Mouse (Mus musculus) testis, adult 2 months (tissue): ENCODE results near the gene Rap1gap.

Source experiments
- CTCF ChIP-seq: fragments of 200-500 bp; IDR thresholded peaks from 2 replicates; pipeline ENCODE4 v1.5.1; 2012; ENCODE audit warnings: low read depth, mild to moderate bottlenecking, inconsistent platforms, low read length, moderate library complexity; ENCODE audit not compliant: control insufficient read depth, insufficient read depth, insufficient replicate concordance
- POLR2A ChIP-seq: fragments of 200-500 bp; IDR thresholded peaks from 2 replicates; pipeline ENCODE4 v1.6.1; 2012; ENCODE audit warnings: low read depth, mild to moderate bottlenecking, inconsistent platforms, low read length, moderate library complexity; ENCODE audit not compliant: control insufficient read depth

DNA sequence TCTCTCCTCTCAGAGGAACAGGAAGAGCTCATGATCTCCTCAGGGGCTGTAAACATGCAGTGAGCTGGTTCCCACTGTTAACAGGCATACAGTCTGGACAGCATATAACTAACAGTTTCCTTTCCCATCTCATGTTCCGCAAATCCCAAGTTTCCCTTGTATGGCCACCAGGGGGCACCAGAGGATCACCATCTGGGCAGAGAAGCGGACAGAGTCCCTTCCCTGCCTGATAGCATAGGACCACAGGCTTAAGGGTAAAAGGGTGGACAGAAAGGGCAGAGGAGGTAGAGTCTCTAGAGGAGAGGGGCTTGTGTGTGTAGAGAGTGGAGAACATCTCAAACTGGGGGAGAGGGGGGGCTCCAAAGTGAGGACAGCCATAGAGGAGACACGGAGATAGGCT, 65.6 kb downstream of the Rap1gap start:
- TF ChIP-seq POLR2A (no peak), CTCF (peak; percentile 91; the same call in 1 of the 2 replicates)
